Mouse (Mus musculus) leukemia stem cell, adult 10-12 weeks (primary cell): ENCODE measurements around the gene Zscan12. TPM values are rescaled to one million over a fixed set of nuclear protein-coding genes. Genes with fewer than 3 reads are reported as not detected.

ENCODE experiments used
- polyA plus RNA-seq: library from polyadenylated mRNA; stranded (reverse); fragments of >175 nt; gene quantifications from 2 replicates; pipeline ENCODE4 v1.2.3, GENCODE M21; 2012; ENCODE audit warnings: low replicate concordance

The Zscan12 gene
- 1.4 and 1.5 TPM in 2 replicates for polyA plus RNA-seq

GRCm38 (mm10) chr13:21362621-21363248, at the start of gene Zscan12:
TSS of gene Zscan12 (plus strand) at chr13:21362820.

GRCm38 (mm10) chr13:21346610-21347009, 16.0 kb upstream of the Zscan12 start, which contains the start of gene Olfr1367:
TSS of gene Olfr1367 (plus strand) at chr13:21346910.

DNA sequence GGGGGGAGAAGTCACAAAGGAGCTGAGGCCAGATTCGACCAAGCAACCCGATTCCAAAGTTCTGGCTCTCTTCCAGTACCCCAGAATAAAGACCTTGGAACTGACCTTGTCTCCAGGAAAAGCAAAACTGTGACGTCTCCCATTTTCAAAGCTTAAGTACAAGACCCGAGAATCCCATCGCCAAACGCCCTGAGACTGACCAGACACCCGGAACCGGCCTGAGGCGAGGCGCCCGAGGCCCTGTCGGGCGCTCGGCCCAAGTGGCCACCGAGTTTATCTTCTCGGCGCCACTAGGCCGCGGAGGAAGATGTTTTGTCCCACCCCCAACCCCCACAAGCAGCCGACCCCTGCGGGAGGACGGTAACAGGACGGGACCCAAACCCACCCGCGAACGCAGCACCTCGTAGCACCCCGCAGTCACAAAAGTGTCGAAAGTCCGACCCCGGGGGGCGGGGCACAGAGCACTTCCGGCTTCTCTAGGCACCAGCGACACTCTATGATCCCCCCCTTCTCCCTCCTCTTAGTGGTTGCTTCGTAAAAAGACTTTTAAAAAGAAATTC, 39.7 kb downstream of the Zscan12 start, which contains the start of gene Zkscan3:
Gene Zkscan3, minus strand, starts transcription at position 469 of the 560 bp plus-strand sequence.

Other genes with a start within 250 kb of the Zscan12 start
- not detected in 2 replicates for gene Olfr263, start 233.2 kb upstream of the Zscan12 start, polyA plus RNA-seq
- not detected in 2 replicates for gene Olfr1368, start 217.0 kb upstream of the Zscan12 start, polyA plus RNA-seq
- 116 TPM in 2 replicates for gene Trim27, start 183.4 kb upstream of the Zscan12 start, polyA plus RNA-seq
- not detected in 2 replicates for gene Gpx5, start 70.1 kb upstream of the Zscan12 start, polyA plus RNA-seq
- not detected in 2 replicates for gene Gpx6, start 50.7 kb upstream of the Zscan12 start, polyA plus RNA-seq
- gene Olfr1367, start 15.9 kb upstream of the Zscan12 start, polyA plus RNA-seq: not detected in 2 replicates
- gene Zkscan3, start 39.9 kb downstream of the Zscan12 start, polyA plus RNA-seq: 4.3 and 6.0 TPM in 2 replicates
- 0.08 and 0.80 TPM in 2 replicates for gene Pgbd1, start 78.2 kb downstream of the Zscan12 start, polyA plus RNA-seq
- 2.7 and 3.7 TPM in 2 replicates for gene Zscan26, start 90.9 kb downstream of the Zscan12 start, polyA plus RNA-seq
- 4.1 and 6.4 TPM in 2 replicates for gene Nkapl, start 105.7 kb downstream of the Zscan12 start, polyA plus RNA-seq
- gene Zkscan4, start 116.1 kb downstream of the Zscan12 start, polyA plus RNA-seq: not detected in 2 replicates
- gene Gm10065, start 116.6 kb downstream of the Zscan12 start, polyA plus RNA-seq: not detected in 2 replicates
- not detected in 2 replicates for gene AK157302, start 132.4 kb downstream of the Zscan12 start, polyA plus RNA-seq
- gene Gm11273, start 138.6 kb downstream of the Zscan12 start, polyA plus RNA-seq: 8.3 and 12.1 TPM in 2 replicates
- gene Zkscan8, start 168.3 kb downstream of the Zscan12 start, polyA plus RNA-seq: 0.74 and 1.9 TPM in 2 replicates
- not detected in 2 replicates for gene Olfr1366, start 180.0 kb downstream of the Zscan12 start, polyA plus RNA-seq
- gene Olfr1535, start 197.1 kb downstream of the Zscan12 start, polyA plus RNA-seq: not detected in 2 replicates
- not detected in 2 replicates for gene Olfr1364, start 218.9 kb downstream of the Zscan12 start, polyA plus RNA-seq